Mouse (Mus musculus) right cerebral cortex, postnatal 10 days (tissue): Measurements from ENCODE around the gene Rreb1.
A peak's percentile ranks its signal among the peaks of the same experiment; 100 is the strongest.

Experiments
- DNase-seq, 2 experiments: peaks; one replicate each; pipeline ENCODE4 v3.0.0; 2021; ENCODE audit warnings: low spot score in 2 of 2

Rreb1 gene

DNA sequence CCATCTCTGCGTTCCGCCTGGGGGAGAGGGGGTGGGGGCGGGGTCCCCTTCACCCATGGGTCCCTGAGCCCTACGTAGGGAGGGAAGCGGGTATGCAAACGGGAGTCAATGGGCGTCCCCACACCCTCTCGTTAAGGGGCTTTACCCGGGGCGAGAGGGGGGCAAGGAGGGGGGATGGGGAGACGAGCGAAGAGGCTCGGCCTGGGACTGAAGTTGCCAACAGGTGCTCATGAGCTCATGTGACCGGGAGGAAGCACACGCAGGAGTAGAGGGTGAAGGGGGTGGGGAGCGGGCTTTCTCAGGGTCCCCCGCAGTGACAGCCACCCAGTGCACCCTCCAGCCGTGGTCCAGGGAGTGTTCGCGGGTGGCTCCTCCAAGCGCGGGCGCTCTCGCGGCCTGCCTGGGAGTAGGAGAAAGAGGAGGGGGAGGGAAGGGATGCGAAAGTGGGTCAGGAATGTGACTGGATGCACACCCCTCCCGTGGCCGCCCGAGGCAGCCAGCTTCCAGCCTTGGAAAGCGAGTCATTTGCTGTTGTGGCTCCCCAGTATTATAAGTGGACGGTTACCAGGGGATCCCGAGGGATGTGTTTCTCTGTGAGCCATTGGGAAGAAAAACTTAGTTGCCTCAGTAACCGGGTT, 513 bp downstream of the Rreb1 start:
- DNase-seq, result peak; percentile 58 to 62

DNA sequence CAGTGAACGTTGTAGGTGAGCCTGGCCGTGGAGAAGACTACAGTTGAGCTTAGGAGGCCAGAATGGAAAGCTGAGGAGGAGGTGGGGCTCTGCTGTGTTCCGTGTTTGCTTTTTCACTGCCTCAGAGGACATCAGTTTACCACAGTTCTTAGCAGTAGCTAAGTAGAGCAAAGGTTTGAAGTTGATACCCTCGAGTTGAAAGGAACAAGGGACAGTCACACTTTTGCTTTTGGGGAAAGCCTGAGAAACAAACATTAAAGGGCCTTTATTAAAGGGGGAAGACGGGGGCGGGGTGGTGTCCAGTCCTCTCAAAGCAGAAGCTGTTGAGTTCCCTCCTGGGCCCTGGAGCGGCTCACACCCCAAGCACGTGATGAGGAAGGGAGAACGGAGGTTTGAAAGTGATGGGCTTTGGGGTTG, 1.1 kb downstream of the Rreb1 start:
- peak; percentile 31 to 33 for DNase-seq

DNA sequence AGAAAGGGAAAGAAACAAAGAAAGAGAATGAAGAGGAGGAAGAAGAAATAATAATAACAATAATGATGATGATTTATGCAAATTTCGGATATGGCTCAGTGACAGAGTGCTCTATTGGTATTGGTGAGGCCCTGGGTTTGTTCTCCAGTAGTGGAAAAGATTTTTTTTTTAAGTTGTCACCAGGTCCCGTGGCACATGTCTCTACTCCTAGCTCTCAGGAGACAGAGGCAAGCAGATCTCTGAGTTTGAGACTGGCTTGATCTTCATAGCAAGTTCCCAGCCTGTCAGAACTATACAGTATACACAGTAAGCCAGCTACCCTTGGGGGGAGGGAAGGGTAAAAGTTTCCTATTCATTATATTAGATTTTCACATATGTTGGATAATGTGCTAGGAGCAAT, 3.4 kb downstream of the Rreb1 start:
- DNase-seq, result no peak

DNA sequence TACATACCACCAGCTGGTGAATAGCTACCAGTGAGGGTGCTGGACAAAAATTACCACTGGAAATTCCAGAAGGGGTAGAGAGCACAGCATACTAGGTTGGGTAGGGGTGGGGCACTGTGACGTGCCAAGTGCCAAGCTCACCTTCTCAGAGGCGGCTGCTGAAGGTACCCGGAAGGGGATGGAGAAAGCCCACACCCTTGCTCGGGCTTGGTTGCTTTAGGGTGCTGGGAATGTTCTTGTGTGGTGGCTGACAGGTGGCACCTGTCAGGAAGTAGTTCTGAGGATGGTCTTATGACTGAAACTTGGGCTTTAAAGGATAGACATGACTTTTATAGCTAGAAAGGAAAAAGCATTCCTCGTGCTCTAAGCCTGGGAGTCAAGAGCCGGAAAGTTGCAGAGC, 3.9 kb downstream of the Rreb1 start:
- DNase-seq, result no peak

DNA sequence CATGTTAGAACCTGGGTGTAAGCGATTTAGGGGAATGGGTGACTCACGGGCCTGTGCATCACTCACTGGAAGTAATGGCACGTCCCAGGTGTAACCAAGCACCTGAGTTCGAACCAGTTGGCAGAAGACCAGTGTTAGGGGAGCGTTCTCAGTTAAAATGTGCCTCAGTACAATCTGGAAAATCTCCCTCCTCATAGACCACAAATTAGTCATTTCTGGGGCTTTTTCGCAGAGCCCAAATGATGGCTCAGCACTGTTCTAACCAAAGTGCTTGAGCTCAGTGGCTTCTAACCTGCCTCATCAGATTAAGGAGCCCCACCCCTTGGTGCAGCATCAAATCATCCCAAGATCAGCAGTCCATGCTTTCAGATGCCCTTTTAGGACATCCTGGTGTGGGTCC, 5.5 kb downstream of the Rreb1 start:
- DNase-seq, result no peak

DNA sequence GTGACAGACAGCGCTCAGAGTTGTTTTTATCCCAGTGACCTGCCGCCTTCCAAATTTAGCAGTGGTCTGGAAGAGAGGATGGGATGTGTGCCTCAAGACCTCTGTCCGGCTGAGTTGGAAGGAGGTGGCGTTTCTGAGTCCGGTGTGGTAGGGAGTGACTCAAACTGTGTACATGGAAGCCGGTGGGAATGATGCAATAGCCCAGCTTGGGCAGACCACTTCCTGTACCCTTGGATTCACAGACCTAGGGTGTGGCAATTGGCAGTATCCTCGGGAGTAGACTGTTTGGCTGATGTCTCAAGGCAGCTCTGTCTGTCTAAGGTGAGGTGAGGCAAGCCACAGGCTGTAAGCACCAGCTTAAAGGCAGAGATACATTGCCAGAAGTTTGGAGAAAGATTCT, 6.0 kb downstream of the Rreb1 start:
- no peak for DNase-seq

DNA sequence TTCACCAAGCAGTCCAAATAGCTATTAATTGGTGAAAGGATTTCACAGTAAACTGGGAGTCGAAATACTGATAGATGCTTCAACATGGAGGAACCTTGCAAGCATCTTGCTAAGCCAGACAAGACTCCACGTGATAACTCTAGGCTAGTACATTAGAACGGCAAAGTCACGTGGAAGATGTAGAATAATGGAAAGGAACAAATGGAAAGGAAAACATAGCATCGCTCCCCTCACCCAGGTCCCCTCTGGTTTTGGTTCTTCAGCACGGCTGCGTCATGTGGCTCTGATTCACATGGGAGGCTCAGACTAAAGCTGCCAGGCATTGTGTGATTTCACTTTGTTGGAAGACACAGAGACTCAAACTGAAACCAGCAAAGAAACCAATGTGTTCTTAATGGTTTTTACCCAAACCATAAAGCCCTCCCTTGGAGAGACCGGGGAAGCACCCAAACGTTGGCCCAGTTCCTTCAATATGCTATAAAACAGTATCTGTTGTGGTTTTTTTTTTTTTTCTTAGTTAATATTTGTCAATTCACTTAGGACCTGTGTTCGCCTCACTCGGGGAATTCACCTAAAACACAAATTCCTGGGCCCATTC, 14.6 kb downstream of the Rreb1 start:
- DNase-seq, result no peak

DNA sequence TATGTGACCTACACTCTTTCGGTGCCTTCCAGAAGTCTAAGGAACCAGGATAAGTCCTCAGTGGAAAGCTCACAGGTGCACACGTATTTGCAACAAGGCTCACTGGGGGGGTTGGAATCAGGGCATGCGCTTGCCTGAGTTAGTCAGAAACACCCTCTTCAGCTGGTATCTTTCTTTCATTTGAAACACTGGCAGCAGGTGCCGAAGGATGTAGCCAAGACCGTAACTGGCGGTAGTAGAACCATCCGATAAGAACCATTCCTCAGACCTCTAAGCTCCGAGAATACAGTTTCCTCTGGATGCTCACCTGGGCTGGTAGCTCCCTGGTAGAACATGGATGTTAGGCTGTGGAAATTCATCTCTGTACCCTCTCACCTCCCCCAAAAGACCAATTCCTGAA, 20.6 kb downstream of the Rreb1 start:
- DNase-seq, result no peak

DNA sequence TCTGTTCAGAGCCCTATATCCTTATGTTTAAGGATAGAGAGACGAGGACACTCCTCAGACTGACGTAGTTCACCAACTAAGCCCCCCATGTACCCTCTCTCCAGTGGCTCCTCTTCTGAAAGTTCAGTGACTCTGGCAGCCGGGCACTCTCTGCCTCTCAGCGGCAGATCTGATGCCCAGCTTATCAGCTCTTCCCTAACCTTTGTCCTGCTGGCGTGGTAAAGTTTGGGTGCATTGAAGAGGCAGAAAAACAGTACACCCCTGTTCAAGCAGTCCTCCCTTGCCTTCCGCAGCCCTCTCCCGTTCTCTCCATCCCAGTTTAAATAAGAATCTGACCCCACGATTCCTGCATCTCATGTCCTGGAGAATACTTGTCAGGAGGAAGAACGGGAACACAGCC, 21.2 kb downstream of the Rreb1 start:
- DNase-seq, result no peak

DNA sequence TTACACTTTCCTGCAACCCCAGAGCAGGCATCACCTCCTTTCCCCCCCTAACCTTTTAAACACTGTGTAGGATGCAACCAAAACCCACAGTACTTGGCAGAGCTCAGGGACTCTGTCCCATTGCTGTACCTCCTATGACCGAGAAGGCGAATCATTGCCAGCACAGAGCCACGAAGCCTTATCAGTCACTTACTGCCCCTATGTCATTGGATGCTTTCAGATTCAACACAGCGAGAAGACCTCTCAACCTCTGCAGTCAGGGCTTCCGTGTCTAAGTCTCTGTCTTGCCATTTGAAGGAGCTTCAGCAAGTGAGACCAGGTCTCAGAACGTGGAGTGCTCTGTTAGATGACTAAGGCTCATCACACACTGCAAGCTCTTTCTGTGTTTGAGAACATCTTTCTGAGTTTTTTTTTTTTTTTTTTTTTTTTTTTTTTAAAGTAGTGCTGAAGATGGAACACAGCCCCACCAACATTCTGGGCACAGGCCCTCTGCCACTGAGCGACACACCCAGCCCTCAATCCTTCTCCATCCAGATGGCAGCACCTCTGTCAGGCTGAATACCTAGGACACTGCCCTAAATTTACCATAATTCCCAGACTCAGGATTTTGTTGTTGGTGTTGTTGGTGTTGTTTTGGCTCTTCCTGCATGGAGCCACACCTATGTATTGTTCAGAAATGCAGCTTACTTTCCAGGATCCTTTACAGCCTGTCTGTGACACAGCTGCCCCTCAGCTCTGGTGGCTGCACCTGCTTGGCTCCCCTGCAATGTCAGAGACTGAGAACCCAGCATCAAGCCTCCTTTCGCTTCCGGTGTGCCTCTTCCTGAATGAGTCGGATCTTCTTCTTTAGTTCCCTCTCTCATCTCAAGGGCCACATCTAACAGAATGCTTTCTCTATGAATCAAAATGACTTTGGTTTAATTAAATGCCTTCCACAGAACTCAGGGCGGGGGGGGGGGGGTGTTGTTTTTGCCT, 23.2 kb downstream of the Rreb1 start:
- DNase-seq, result no peak

DNA sequence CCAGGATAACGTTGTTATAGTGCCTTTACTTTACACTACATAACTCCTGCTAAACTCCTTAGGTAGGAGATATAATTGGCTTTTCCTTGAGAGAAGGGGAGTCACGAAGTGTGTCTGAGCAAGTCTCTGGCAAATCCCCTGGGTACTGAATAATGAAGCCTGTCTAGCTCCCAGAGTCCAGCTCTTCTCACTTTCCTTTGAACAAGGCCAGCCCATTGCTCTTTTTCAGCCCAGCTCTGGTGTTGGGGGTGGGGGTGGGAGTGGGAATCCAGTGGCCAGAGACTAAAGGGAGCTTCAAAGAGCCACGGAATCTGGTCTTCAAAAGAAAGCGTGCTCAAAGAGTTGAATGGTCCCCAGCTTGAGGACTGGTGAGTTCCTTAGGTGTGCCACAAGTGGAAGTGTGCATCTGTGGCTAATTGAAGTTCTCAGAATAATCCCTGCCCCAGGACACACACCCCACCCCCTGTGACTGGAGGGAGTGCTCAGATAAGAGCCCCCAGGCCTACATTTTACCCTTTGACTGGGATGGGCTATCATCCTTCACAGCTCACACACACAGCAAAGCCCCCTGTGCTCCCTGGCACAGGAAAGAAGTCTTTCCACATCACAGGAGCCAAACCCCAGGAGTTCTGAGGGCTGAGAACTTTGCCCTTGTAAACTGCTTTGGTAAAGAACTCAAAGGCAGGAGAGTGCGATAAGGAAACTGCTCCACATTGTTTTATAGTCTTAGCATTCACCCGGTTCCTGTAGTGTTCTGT, 24.2 kb downstream of the Rreb1 start:
- DNase-seq, result no peak

DNA sequence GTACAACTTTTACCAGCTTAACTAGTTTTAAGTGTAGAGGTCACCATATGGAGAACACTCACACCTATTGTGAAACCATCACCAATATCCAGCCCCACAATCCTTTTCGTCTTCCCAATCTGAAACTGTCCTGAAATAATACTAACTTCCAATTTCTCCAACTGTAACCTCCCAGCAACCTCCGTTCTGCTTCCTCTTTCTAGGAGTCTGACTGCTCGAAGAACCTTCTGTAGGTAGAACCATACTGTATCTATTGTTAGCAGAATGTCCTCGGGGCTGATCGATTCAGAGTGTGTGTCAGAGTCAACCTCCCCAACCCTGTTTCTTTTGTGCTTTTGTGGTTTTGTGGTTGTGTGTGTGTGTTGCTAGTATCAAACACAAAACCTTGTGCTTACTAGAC, 25.0 kb downstream of the Rreb1 start:
- no peak for DNase-seq

DNA sequence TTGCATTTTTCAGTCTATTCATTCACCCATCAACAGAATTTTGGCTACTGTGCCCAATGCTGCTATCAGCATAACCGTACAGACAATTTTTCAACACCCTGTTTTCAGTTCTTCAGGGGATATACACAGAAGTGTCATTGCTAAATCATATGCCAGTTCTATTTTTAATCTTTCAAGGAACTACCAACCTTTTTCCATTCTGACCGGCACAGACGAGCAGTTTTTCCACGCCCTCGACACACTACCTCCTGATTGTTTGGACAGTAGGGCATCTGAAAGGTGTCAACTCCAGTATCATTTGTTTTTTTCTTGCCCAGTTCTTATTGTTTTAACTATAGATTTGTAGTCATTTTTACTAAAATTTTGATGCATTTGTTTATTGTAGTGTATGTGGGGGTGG, 25.8 kb downstream of the Rreb1 start:
- DNase-seq, result no peak

DNA sequence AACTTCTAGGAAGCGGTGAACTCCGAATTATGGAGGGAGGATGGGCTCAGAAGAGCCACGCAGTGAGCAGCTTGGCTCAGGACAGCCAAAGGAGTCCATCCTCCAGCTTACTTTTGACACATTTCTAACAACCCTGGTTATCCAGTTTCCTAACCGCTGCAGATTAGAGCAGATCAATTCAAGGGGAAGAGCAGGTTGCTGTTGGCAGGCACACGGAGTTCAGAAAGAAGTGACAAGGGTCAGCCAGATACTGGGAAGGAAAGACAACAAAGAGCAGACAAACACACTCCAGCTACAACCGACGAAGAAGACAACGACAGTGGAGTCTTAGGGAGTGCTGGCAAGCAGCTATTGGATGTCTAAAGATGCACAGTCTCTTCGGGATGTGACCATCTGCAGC, 36.8 kb downstream of the Rreb1 start:
- no peak for DNase-seq

DNA sequence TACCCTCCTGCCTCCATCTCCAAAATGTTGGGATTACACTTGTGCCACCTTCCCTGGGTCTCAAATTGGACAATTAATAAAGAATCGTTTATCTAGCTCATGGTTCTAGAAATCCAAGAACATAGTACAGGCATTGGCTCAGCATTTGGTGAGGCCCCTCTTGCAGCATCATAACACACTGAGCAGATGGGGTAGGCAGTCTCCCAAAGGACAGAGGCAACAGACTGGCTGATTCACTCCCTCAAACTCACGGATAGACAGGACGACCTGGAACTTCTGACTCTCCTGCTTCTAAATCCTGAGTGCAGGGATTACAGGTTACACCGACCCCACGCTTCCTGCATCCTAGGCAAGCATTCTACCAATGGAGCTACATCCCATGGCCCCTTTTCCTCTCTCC, 38.5 kb downstream of the Rreb1 start:
- no peak for DNase-seq

DNA sequence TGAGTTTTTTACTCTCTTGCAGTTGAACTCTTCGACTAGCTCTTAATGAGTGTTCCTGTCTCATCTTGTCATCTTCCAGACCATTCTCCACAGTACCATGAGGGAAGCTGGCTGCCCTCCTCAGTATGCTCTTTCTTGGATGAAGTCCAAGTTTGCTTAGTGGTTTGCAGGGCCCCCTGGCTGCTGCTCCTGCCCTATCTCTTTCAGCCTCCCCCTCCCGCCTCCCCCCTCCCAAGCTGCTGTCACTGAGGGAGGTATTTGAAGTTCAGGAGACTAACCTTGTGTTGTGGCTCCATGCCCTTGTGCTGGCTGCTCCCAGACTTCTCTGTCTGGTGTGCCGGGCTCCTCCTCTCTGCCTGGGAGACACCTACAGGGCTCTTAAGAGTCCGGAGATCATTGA, 43.2 kb downstream of the Rreb1 start:
- no peak for DNase-seq

DNA sequence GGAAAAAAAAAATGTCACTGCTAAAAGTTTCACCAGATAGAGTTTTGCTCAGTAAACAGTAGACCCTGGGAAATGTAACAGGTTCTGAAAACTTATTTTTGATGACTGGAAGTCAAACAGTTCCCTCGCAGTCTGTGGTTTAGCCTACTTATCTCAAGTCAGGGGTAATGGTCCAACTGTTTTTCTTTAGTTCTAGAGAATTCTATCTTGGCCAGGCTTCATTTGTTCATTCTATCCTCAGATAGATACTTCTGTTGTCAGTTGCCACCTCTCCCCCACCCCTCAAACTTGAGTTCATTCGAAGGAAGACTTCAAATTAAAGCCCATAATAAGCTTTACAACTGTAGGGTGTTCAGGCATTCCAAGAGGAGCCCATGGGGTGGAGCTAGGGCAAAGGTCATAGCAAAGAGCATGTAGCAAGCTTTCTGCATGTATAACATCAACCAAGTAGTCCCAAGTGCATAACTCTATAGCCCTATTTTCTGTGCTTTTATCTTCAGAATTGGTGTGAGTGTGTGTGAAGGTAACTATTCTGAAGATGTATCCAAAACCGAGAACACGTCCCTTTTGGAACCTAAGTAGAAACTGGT, 46.2 kb downstream of the Rreb1 start:
- no peak for DNase-seq

DNA sequence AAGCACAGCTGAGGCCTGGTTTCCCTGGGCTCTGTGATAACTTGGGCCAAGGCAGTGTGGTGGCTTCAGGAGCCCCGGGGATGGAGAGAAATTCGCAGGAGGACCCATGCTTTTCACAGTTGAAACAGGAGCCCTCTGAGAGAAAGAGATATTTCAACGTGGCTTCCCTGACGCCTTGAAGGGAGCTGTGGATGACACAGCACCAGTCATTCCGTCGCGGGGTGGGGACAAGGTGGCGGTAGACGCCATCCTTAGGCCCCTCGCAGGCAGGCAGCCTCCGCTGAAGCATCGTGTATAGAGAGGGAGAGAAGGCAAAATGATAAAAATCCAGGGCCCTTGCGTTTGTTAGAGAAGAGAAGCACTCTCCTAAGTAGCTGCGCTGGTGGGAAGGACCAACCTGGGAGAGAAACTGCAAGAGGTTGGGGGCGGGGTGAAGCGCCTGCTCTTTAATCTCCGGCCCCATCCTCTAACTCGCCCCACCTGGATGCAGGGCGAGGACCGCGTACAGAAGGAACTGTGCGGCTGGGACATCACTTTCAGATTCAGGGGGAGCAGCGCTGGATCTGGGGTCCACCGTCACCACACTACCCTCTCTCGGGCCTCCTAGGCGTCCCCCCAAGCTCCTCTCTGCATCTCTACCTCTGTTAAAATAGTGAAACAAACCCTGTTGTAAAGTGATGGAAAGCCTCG, 46.9 kb downstream of the Rreb1 start:
- no peak for DNase-seq

DNA sequence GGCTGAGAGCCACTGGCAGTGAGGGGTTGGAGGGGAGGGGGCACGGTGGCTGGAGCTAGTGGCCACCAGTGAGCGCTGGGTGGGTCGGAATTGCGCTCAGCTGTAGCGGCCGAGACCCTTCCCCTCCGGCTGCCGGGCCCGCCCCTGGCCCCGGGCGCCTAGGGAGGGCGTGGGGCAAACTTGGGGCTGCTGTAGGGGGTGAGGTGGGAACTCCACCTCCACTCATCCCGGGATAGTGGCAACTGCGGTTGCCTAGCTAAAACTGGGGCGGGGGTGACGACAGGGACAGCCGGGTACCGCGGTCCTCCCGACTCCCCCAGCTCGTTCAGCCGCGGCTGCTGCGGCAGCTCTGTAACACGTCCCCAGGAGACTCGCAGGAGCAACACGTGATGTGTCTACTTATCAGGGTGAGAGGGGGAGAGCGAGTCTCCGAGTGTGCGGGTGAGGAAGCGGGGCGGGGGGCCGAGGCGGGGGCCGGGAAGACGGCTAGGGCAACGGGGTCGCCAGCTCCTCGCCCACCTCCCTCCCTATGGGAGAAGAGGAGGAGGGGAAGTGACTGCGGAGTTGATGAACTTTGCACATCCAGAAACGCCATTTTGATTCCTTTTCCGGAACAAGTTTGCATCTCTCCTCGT, 47.6 kb downstream of the Rreb1 start:
- peak; percentile 39 to 54 for DNase-seq

DNA sequence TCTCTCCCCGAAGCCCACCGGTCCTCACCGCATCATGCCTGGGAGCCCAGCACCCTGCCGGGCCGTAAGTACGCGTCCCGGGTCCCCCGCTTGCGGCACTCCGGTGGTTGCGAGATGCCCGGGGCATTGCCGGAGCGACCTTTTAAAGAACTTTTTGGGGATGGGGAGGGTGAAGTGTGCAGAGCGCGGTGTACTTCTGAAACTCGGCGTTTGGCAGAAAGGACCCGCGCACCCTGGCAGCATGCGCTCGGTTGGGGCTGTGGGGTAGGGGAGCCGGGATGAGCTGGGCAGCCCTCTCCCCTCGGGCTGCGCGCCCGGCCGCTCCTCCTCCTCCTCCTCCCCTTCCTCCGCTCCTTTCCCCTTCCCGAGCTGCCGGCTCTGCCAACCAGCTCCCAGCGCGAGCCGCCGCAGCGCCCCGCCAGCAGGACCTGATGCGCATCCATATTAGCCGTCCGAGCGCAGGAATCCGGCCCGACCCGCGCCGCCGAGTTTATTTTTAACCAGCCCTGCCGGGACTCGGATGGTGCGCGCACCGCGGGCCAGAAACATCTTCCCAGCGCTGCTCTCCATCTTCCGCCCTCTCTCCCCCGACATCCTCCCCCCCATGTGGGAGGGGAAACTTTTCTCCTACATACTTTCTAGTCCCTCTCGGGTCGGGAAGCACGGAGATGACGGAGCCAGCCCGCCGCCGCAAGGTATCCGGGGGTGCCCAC, 48.2 kb downstream of the Rreb1 start:
- peak; percentile 71 to 75 for DNase-seq
